Mouse (Mus musculus): ENCODE measurements around the gene Mef2d.

DNA sequence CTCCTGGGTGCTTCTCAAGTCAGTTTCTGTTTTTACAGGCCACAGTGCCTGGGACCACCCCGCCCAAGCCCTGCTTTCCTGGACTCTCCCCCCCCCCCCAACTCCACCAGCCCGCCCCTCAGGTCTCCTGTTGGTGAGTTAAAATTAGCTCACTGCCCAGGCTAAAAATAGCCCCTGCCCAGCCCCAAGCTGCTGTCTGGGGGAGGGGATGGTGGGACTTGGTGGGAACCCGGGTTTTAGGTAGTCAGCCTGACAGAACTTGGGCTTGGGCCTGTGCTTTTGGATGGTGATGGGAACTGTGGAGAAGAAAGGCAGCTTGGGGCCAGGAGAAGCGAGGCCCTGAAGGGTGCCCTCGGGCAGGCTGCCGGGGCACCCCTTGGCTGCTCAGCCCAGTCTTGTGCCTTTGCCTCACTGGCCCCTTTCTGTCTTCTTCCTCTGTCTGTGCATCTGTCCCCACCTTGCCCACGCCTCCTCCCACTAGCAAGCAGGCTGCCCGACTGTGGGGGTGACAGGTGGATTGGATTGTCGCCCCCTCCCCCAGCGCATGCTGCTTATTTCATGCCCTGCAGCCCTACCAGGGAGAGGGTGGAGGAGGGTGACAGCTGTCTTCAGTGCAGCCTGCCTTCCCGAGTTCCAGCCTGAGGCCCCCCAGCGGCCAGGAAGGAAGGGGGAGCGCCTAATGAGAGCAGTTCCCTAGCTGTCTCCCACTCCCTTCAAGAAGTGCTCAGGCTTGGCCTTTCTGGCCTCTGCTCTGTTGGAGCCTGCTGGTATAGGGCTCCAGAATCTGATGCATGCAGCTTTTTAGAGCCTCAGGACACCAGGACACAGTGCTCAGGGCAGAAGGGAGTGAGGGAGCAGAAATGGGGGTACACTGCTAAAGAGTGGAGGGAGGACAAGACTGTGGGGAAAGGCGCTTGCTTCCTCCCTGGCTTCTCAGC, 8.2 kb downstream of the Mef2d start:
- no peak for TF ChIP-seq CTCF (IDR thresholded peaks at IDR 0.05; ENCODE audit: control insufficient read depth, insufficient read depth, insufficient replicate concordance, low read depth, low read length)
- no peak for TF ChIP-seq POLR2A (IDR thresholded peaks at IDR 0.05; ENCODE audit: control insufficient read depth, low read depth, low read length)
